Mouse (Mus musculus): Measurements from ENCODE around the gene Rnf208. TPM values are rescaled to one million over a fixed set of nuclear protein-coding genes. Genes with fewer than 3 reads are reported as not detected.

Gene Rnf208
- polyA plus RNA-seq, 1 experiment = 145 TPM

GRCm38 (mm10) chr2:25293706-25294105 is 51.7 kb downstream of the Rnf208 start:
- H3K36me3 ChIP-seq (ENCODE audit: control insufficient read depth, insufficient read depth, low read length) = no peaks in the 10 kb centered on the region
- H3K27ac ChIP-seq (ENCODE audit: insufficient read depth, low read depth, low read length) = no peak overlapping the region
- no peak overlapping the region for H3K4me3 ChIP-seq (ENCODE audit: low read depth, low read length)
- peaks cover 10% of the 10 kb centered on the region for H3K27me3 ChIP-seq (ENCODE audit: control insufficient read depth, insufficient read depth, low read length)
- 71% methylated on average over 9 of the region's 9 CpGs for WGBS
- peaks cover 24% of the 10 kb centered on the region for H3K4me1 ChIP-seq (ENCODE audit: control insufficient read depth, insufficient read depth, insufficient read length, low read length)
- TF ChIP-seq POLR2A (IDR thresholded peaks at IDR 0.05; ENCODE audit: low read depth, low read length) (no peak), CTCF (IDR thresholded peaks at IDR 0.05; ENCODE audit: extremely low read depth, insufficient read length, insufficient replicate concordance, low read depth, low read length) (no peak)

Other genes with a start within 250 kb of the Rnf208 start
- gene Nsmf, start 187.9 kb upstream of the Rnf208 start, polyA plus RNA-seq (2012; rRNA removed) = 93.0 and 100 TPM in 2 replicates
- gene Entpd8, start 162.0 kb upstream of the Rnf208 start, polyA plus RNA-seq (2012; rRNA removed) = 149 and 281 TPM in 2 replicates
- 14.1 and 15.5 TPM in 2 replicates for gene Noxa1, start 147.1 kb upstream of the Rnf208 start, polyA plus RNA-seq (2012; rRNA removed)
- 24.4 and 39.0 TPM in 2 replicates for gene Nrarp, start 61.5 kb upstream of the Rnf208 start, polyA plus RNA-seq (2012; rRNA removed)
- 37.3 and 49.3 TPM in 2 replicates for gene Tor4a, start 45.4 kb upstream of the Rnf208 start, polyA plus RNA-seq (2012; rRNA removed)
- 21.8 and 37.2 TPM in 2 replicates for gene Nelfb, start 30.8 kb upstream of the Rnf208 start, polyA plus RNA-seq (2012; rRNA removed)
- not detected in 2 replicates for gene Stpg3, start 27.6 kb upstream of the Rnf208 start, polyA plus RNA-seq (2012; rRNA removed)
- gene Fam166a, start 23.5 kb upstream of the Rnf208 start, polyA plus RNA-seq (2012; rRNA removed) = 0.10 TPM in 1 of 2 replicates, not detected in the other
- gene Tubb4b, start 17.6 kb upstream of the Rnf208 start, polyA plus RNA-seq (2012; rRNA removed) = 481 and 881 TPM in 2 replicates
- gene Slc34a3, start 7.9 kb upstream of the Rnf208 start, polyA plus RNA-seq (2012; rRNA removed) = 0.05 and 5.6 TPM in 2 replicates
- 0.10 TPM in 1 of 2 replicates, not detected in the other for gene Rnf224, start 5.5 kb upstream of the Rnf208 start, polyA plus RNA-seq (2012; rRNA removed)
- gene Cysrt1, start 197 bp downstream of the Rnf208 start, polyA plus RNA-seq (2012; rRNA removed) = 1.7 and 10.7 TPM in 2 replicates
- gene AL732309.1, start 4.6 kb downstream of the Rnf208 start, polyA plus RNA-seq (2012; rRNA removed) = 15.3 and 45.8 TPM in 2 replicates
- 29.8 and 51.5 TPM in 2 replicates for gene Tmem203, start 13.2 kb downstream of the Rnf208 start, polyA plus RNA-seq (2012; rRNA removed)
- 183 and 436 TPM in 2 replicates for gene Tprn, start 20.4 kb downstream of the Rnf208 start, polyA plus RNA-seq (2012; rRNA removed)
- gene Ssna1, start 30.2 kb downstream of the Rnf208 start, polyA plus RNA-seq (2012; rRNA removed) = 40.7 and 55.9 TPM in 2 replicates
- 31.0 and 71.6 TPM in 2 replicates for gene Anapc2, start 30.2 kb downstream of the Rnf208 start, polyA plus RNA-seq (2012; rRNA removed)
- not detected in 2 replicates for gene Tmem210, start 45.9 kb downstream of the Rnf208 start, polyA plus RNA-seq (2012; rRNA removed)
- 49.7 and 138 TPM in 2 replicates for gene Lrrc26, start 47.7 kb downstream of the Rnf208 start, polyA plus RNA-seq (2012; rRNA removed)
- gene Grin1, start 76.9 kb downstream of the Rnf208 start, polyA plus RNA-seq (2012; rRNA removed) = 0.34 and 0.63 TPM in 2 replicates
- 11.1 and 20.5 TPM in 2 replicates for gene Man1b1, start 90.1 kb downstream of the Rnf208 start, polyA plus RNA-seq (2012; rRNA removed)
- 12.5 and 24.4 TPM in 2 replicates for gene Dpp7, start 114.1 kb downstream of the Rnf208 start, polyA plus RNA-seq (2012; rRNA removed)
- gene Uap1l1, start 123.4 kb downstream of the Rnf208 start, polyA plus RNA-seq (2012; rRNA removed) = 130 and 360 TPM in 2 replicates
- gene Sapcd2, start 130.1 kb downstream of the Rnf208 start, polyA plus RNA-seq (2012; rRNA removed) = 15.4 and 28.8 TPM in 2 replicates
- gene Entpd2, start 153.6 kb downstream of the Rnf208 start, polyA plus RNA-seq (2012; rRNA removed) = 25.8 and 50.7 TPM in 2 replicates
- 103 and 117 TPM in 2 replicates for gene Npdc1, start 157.1 kb downstream of the Rnf208 start, polyA plus RNA-seq (2012; rRNA removed)
- 0.68 and 0.76 TPM in 2 replicates for gene Fut7, start 181.0 kb downstream of the Rnf208 start, polyA plus RNA-seq (2012; rRNA removed)
- gene Abca2, start 186.4 kb downstream of the Rnf208 start, polyA plus RNA-seq (2012; rRNA removed) = 15.0 and 18.5 TPM in 2 replicates
- 0.38 and 12.0 TPM in 2 replicates for gene Clic3, start 214.6 kb downstream of the Rnf208 start, polyA plus RNA-seq (2012; rRNA removed)
- gene Paxx, start 218.8 kb downstream of the Rnf208 start, polyA plus RNA-seq (2012; rRNA removed) = 48.6 and 62.7 TPM in 2 replicates
- gene Ptgds, start 227.8 kb downstream of the Rnf208 start, polyA plus RNA-seq (2012; rRNA removed) = 0.28 and 0.39 TPM in 2 replicates

Measured in small intestine, adult 2 months (tissue).